Mouse (Mus musculus): ENCODE measurements at regions not wholly inside any gene's neighbourhood (a gene's known extent, or its start where the extent isn't known, plus 50 kb on each side); places are given as distances from the start of the nearest gene placed in this dataset.

GRCm38 (mm10) chr2:26744341-26744740 is 73.3 kb upstream of the Lcn4 start:
- H3K9me3 ChIP-seq (replicated peaks; ENCODE audit: insufficient read depth, low read length) = no peaks in the 10 kb centered on the region
- peaks cover 0 to 2% of the 10 kb centered on the region in 2 experiments; a peak in 1 of 4 replicates for H3K4me1 ChIP-seq (ENCODE audit: control insufficient read depth in 1 of 2, insufficient read depth in 2 of 2, low read length in 2 of 2)
- H3K36me3 ChIP-seq (ENCODE audit: control insufficient read depth in 1 of 2, insufficient read depth in 2 of 2, low read length in 2 of 2) = no peaks in the 10 kb centered on the region
- no peak overlapping the region for H3K9ac ChIP-seq (ENCODE audit: control insufficient read depth, low read depth, low read length, poor library complexity, severe bottlenecking)
- peak; percentile 27 for DNase-seq (ENCODE audit: low read depth, low spot score)
- H3K27ac ChIP-seq (ENCODE audit: control insufficient read depth, low read depth, low read length) = no peak overlapping the region
- peaks cover 1 to 13% of the 10 kb centered on the region in 2 experiments; a peak in 3 of 4 replicates for H3K27me3 ChIP-seq (ENCODE audit: control insufficient read depth in 1 of 2, insufficient read depth in 2 of 2, low read length in 2 of 2)
- no peak for TF ChIP-seq TAL1 (IDR thresholded peaks at IDR 0.05; ENCODE audit: low read length)
- TF ChIP-seq TBP (IDR thresholded peaks at IDR 0.05; ENCODE audit: low read depth, low read length) = no peak
- TF ChIP-seq ZNF384 (IDR thresholded peaks at IDR 0.05; ENCODE audit: low read depth, low read length) = no peak
- TF ChIP-seq TCF12 (IDR thresholded peaks at IDR 0.05; ENCODE audit: low read depth, low read length) = no peak
- TF ChIP-seq POLR2AphosphoS5 (IDR thresholded peaks at IDR 0.05; ENCODE audit: borderline replicate concordance, low read depth, low read length) = no peak
- TF ChIP-seq MXI1 (IDR thresholded peaks at IDR 0.05; ENCODE audit: low read depth, low read length) = no peak
- no peak for TF ChIP-seq CTCF (IDR thresholded peaks at IDR 0.05 in 2 of 3, conservative IDR thresholded peaks at IDR 0.05 in 1 of 3; ENCODE audit: control insufficient read depth in 1 of 3, insufficient read depth in 1 of 3, low read depth in 2 of 3, low read length in 3 of 3, poor library complexity in 1 of 3, severe bottlenecking in 1 of 3)
- TF ChIP-seq RAD21 (IDR thresholded peaks at IDR 0.05; ENCODE audit: low read depth, low read length) = no peak
- no peak for TF ChIP-seq MAZ (IDR thresholded peaks at IDR 0.05; ENCODE audit: low read depth, low read length)
- TF ChIP-seq GABPA (IDR thresholded peaks at IDR 0.05; ENCODE audit: low read depth, low read length) = no peak
- no peak for TF ChIP-seq MAX (IDR thresholded peaks at IDR 0.05; ENCODE audit: low read length)
- TF ChIP-seq POLR2AphosphoS2 (IDR thresholded peaks at IDR 0.05; ENCODE audit: low read length) = no peak
- TF ChIP-seq ZMIZ1 (IDR thresholded peaks at IDR 0.05; ENCODE audit: low read depth, low read length) = no peak
- no peak for TF ChIP-seq POLR2A (IDR thresholded peaks at IDR 0.05; ENCODE audit: control insufficient read depth in 1 of 2, insufficient read depth in 1 of 2, low read depth in 1 of 2, low read length in 2 of 2, poor library complexity in 1 of 2)
- no peak for TF ChIP-seq RCOR1 (IDR thresholded peaks at IDR 0.05; ENCODE audit: low read depth, low read length)
- no peaks in the 10 kb centered on the region for H3K79me2 ChIP-seq (ENCODE audit: control insufficient read depth, insufficient read depth, low read length, poor library complexity)
- no peak overlapping the region for H3K4me3 ChIP-seq (ENCODE audit: control insufficient read depth in 1 of 2, insufficient read depth in 1 of 2, low read depth in 2 of 2, low read length in 2 of 2)

- Histone ChIP-seq H3K36me3 (ENCODE audit: control insufficient read depth in 1 of 2, insufficient read depth in 2 of 2, low read length in 2 of 2) (no peaks in the 10 kb centered on the region), H3K4me3 (ENCODE audit: control insufficient read depth in 1 of 2, insufficient read depth in 1 of 2, low read depth in 2 of 2, low read length in 2 of 2) (no peak overlapping the region), H3K9ac (ENCODE audit: control insufficient read depth, low read depth, low read length, poor library complexity, severe bottlenecking) (no peak overlapping the region), H3K79me2 (ENCODE audit: control insufficient read depth, insufficient read depth, low read length, poor library complexity) (no peaks in the 10 kb centered on the region), H3K27me3 (ENCODE audit: control insufficient read depth in 1 of 2, insufficient read depth in 2 of 2, low read length in 2 of 2) (peaks cover 4 to 11% of the 10 kb centered on the region in 2 experiments), H3K4me1 (ENCODE audit: control insufficient read depth in 1 of 2, insufficient read depth in 2 of 2, low read length in 2 of 2) (no peaks in the 10 kb centered on the region; a peak in 1 of 4 replicates), H3K27ac (ENCODE audit: control insufficient read depth, low read depth, low read length) (no peak overlapping the region), H3K9me3 (replicated peaks; ENCODE audit: insufficient read depth, low read length) (no peaks in the 10 kb centered on the region)
- no peak for DNase-seq (ENCODE audit: low read depth, low spot score)
- TF ChIP-seq ZC3H11A (IDR thresholded peaks at IDR 0.05; ENCODE audit: low read depth, low read length) (no peak), SIN3A (IDR thresholded peaks at IDR 0.05; ENCODE audit: low read length) (no peak), NRF1 (IDR thresholded peaks at IDR 0.05; ENCODE audit: insufficient read depth, low read depth, low read length, poor library complexity, severe bottlenecking) (no peak), NELFE (IDR thresholded peaks at IDR 0.05; ENCODE audit: low read depth, low read length) (no peak), MAFK (IDR thresholded peaks at IDR 0.05; ENCODE audit: borderline replicate concordance, low read depth, low read length) (no peak), UBTF (IDR thresholded peaks at IDR 0.05; ENCODE audit: borderline replicate concordance, insufficient read depth, low read depth, low read length) (no peak), POLR2AphosphoS2 (IDR thresholded peaks at IDR 0.05; ENCODE audit: low read length) (no peak), SMC3 (IDR thresholded peaks at IDR 0.05; ENCODE audit: low read depth, low read length) (no peak), POLR2A (IDR thresholded peaks at IDR 0.05; ENCODE audit: control insufficient read depth in 1 of 2, insufficient read depth in 1 of 2, low read depth in 1 of 2, low read length in 2 of 2, poor library complexity in 1 of 2) (no peak), JUND (IDR thresholded peaks at IDR 0.05; ENCODE audit: low read depth, low read length) (no peak), CTCF (IDR thresholded peaks at IDR 0.05 in 2 of 3, conservative IDR thresholded peaks at IDR 0.05 in 1 of 3; ENCODE audit: control insufficient read depth in 1 of 3, insufficient read depth in 1 of 3, low read depth in 2 of 3, low read length in 3 of 3, poor library complexity in 1 of 3, severe bottlenecking in 1 of 3) (no peak)
Observed at GRCm38 (mm10) chr2:26738926-26739325, 67.8 kb upstream of the Lcn4 start.
